Mouse (Mus musculus) liver, embryonic 14.5 days (tissue): ENCODE data around the gene Rcn1. TPM values are rescaled to one million over a fixed set of nuclear protein-coding genes. Genes with fewer than 3 reads are reported as not detected.

Experiments used
- ATAC-seq: fragments of 200-750 bp; cut with Nextera tagmentation; 2 replicates; pipeline ENCODE4 v1.8.0; 2017; ENCODE audit warnings: moderate number of reproducible peaks, mild to moderate bottlenecking, moderate library complexity; ENCODE audit not compliant: insufficient read depth
- DNase-seq, 3 experiments: peaks; one replicate each; pipeline ENCODE4 v3.0.0-alpha.2; 2012 to 2013; ENCODE audit warnings: low read depth in 3 of 3, low spot score in 3 of 3
- H3K27ac ChIP-seq: fragments of 300-500 bp; sonication (generic); 2 replicates; pipeline ENCODE4 v1.5.1; 2014; ENCODE audit warnings: moderate library complexity, mild to moderate bottlenecking, control low read depth, inconsistent platforms
- H3K27me3 ChIP-seq: fragments of 300-500 bp; sonication (generic); 2 replicates; pipeline ENCODE4 v1.6.1; 2014; ENCODE audit warnings: mild to moderate bottlenecking, low read length, moderate library complexity; ENCODE audit not compliant: control insufficient read depth, insufficient read depth
- H3K36me3 ChIP-seq: fragments of 300-500 bp; sonication (generic); replicated peaks from 2 replicates; pipeline ENCODE4 v1.6.1; 2014; ENCODE audit warnings: low read depth; ENCODE audit not compliant: control insufficient read depth, insufficient read depth
- H3K4me1 ChIP-seq, 2 experiments: fragments of 200-500 bp in 1 of 2; fragments of 300-500 bp in 1 of 2; sonication (generic) in 1 of 2; replicated peaks; 2 replicates each; pipeline ENCODE4 v1.6.1; 2012 to 2014; ENCODE audit warnings: antibody characterized with exemption in 1 of 2, inconsistent platforms in 1 of 2, low read length in 1 of 2; ENCODE audit not compliant: control insufficient read depth in 2 of 2, insufficient read depth in 2 of 2
- H3K4me2 ChIP-seq: fragments of 300-500 bp; sonication (generic); 2 replicates; pipeline ENCODE4 v1.6.1; 2014; ENCODE audit warnings: low read depth, mild to moderate bottlenecking, control low read depth, moderate library complexity
- H3K4me3 ChIP-seq, 2 experiments: fragments of 200-500 bp in 1 of 2; fragments of 300-500 bp in 1 of 2; sonication (generic) in 1 of 2; 2 replicates each; pipeline ENCODE4 v1.5.1; 2012 to 2014; ENCODE audit warnings: low read depth in 2 of 2, low read length in 2 of 2, mild to moderate bottlenecking in 2 of 2, control low read depth in 1 of 2, inconsistent platforms in 1 of 2, moderate library complexity in 1 of 2; ENCODE audit not compliant: insufficient read depth in 1 of 2
- H3K9ac ChIP-seq: fragments of 300-500 bp; sonication (generic); replicated peaks from 2 replicates; pipeline ENCODE4 v1.6.1; 2014; ENCODE audit warnings: mild to moderate bottlenecking, control low read depth, moderate library complexity
- H3K9me3 ChIP-seq: fragments of 300-500 bp; sonication (generic); 2 replicates; pipeline ENCODE4 v1.6.1; 2016; ENCODE audit warnings: low read length, mixed read lengths; ENCODE audit not compliant: control insufficient read depth
- CTCF ChIP-seq: IDR thresholded peaks from 2 replicates; pipeline ENCODE4 v1.5.1; 2016; ENCODE audit warnings: antibody characterized with exemption, low read depth, control low read depth
- EP300 ChIP-seq: IDR thresholded peaks from 2 replicates; pipeline ENCODE4 v1.6.1; 2016; ENCODE audit warnings: antibody characterized with exemption, low read depth
- WGBS: fragments of 180-500 bp; shearing (Covaris S2); extraction: QIAGEN DNeasy Blood & Tissue Kit; methylation state at CpG from one replicate; pipeline ENCODE4 v1.1.7; 2014; ENCODE audit not compliant: insufficient replicate concordance; 5-methylcytosine and 5-hydroxymethylcytosine counted together
- polyA plus RNA-seq, 2 experiments: library from polyadenylated mRNA; depleted of rRNA in 1 of 2; stranded (reverse) in 1 of 2; unstranded in 1 of 2; fragments of >200 nt; fragmentation: Nextera tagmentation in 1 of 2; extraction: Ambion mirVana in 1 of 2; gene quantifications; 2 replicates each; pipeline versions ENCODE4 v1.2.1 to v1.2.3; 2012 to 2014

The Rcn1 gene
- polyA plus RNA-seq, 2 experiments: 9.3 to 14.4 TPM

DNA sequence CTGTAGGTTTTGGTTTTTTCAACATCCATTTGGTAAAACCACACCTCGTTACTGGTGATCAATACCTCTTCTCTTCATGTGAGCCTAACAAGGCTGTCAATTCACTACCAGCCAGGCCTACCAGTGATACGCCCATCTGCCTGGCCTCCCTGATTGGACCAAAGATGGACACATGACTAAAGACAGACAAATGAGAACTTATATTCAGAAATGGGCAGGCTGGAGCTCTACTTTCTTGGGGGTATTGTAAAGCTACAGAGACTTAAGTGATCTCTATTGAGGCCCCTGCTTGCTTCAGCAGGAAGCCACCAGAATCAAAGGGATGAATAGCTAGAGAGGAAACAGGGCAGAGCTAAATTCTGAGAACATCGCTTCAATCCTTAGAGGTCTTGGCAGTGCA lies 41.1 kb downstream of the Rcn1 start:
- Histone ChIP-seq H3K9ac (no peak overlapping the region), H3K9me3 (no peaks in the 10 kb centered on the region), H3K4me3 (no peak overlapping the region), H3K36me3 (no peaks in the 10 kb centered on the region), H3K27ac (no peak overlapping the region), H3K4me1 (no peaks in the 10 kb centered on the region), H3K4me2 (no peak overlapping the region), H3K27me3 (no peaks in the 10 kb centered on the region)
- DNase-seq: no peak
- TF ChIP-seq CTCF: no peak
- no peak for ATAC-seq
- 62% methylated on average over 3 of the region's 3 CpGs for WGBS

DNA sequence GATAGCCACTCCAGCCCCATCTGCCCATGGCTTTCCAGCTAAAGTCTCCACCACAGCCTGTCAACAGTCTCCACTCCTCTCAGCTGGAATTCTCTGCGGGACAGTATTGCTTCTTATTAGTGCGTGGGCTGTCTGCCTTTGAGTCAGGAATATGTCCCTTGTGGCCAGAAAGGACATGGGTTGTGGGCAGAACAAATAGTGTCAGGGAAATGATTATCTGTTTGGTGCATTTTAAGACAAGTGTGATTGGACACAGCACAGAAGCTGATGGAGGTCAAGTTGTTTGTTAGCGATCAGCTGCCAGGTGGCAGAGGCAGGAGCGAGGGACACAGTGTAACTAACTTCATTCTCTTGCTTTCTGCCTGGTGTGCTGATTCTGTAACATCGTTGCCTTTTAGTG lies 42.3 kb downstream of the Rcn1 start:
- ATAC-seq: no peak
- no peak for TF ChIP-seq EP300
- TF ChIP-seq CTCF: no peak
- Histone ChIP-seq H3K4me3 (no peak overlapping the region), H3K9me3 (no peaks in the 10 kb centered on the region), H3K36me3 (no peaks in the 10 kb centered on the region), H3K4me1 (no peaks in the 10 kb centered on the region), H3K27me3 (no peaks in the 10 kb centered on the region), H3K27ac (no peak overlapping the region), H3K9ac (no peak overlapping the region), H3K4me2 (no peak overlapping the region)
- DNase-seq: no peak
- WGBS: 54% methylated on average over 5 of the region's 5 CpGs

DNA sequence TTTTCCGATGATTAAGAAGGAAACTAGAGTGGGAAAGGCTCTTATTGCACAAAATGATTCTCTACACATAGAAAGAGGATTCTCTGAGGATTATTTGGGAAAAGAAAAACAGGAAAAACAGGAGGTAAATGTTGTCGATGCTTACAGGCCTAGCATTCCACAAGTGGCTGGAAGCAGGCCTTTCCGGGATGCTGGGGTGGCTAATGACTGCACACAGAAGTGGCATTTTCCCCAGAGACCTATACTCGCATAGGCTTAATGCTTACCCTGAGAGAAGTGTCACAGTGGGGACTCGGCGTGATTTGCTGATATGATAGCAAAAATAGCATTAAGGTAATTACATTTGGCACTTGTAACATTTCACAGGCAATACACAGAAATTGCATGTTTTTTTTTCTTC lies 50.2 kb downstream of the Rcn1 start:
- no peak overlapping the region for H3K4me3 ChIP-seq
- no peak overlapping the region for H3K27ac ChIP-seq
- H3K27me3 ChIP-seq: no peaks in the 10 kb centered on the region
- no peaks in the 10 kb centered on the region for H3K9me3 ChIP-seq
- H3K4me1 ChIP-seq: no peaks in the 10 kb centered on the region
- no peak overlapping the region for H3K4me2 ChIP-seq
- no peak overlapping the region for H3K9ac ChIP-seq
- no peak for ATAC-seq
- WGBS: 65% methylated on average over 6 of the region's 6 CpGs
- DNase-seq: no peak
- TF ChIP-seq EP300: no peak
- no peaks in the 10 kb centered on the region for H3K36me3 ChIP-seq

DNA sequence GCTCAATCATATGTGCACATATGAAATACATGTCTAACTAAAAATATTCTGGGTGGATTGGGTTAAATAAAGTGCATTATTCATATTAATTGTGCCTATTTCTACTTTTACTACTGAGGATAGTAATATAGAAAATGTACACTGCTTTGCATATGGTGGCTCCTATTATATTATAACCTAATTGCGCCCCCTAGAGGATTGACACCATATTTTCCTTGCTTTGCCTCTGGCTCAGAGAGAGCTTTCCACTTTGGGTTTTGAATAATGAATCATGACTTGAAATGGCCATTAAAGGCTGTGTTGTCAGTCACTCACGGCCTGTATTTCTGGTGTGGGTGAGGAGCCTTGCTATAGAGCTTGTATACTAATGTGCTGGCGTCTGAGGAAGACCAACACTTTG lies 59.1 kb downstream of the Rcn1 start:
- WGBS: 30% methylated on average over 3 of the region's 3 CpGs
- no peak overlapping the region for H3K27ac ChIP-seq
- ATAC-seq: no peak
- no peaks in the 10 kb centered on the region for H3K4me1 ChIP-seq
- no peak overlapping the region for H3K4me3 ChIP-seq
- no peak overlapping the region for H3K4me2 ChIP-seq
- DNase-seq: no peak
- no peaks in the 10 kb centered on the region for H3K9me3 ChIP-seq
- no peak overlapping the region for H3K9ac ChIP-seq
- H3K36me3 ChIP-seq: no peaks in the 10 kb centered on the region
- TF ChIP-seq EP300 (no peak), CTCF (peak; percentile 50; the same call in 1 of the 2 replicates)
- H3K27me3 ChIP-seq: no peaks in the 10 kb centered on the region

DNA sequence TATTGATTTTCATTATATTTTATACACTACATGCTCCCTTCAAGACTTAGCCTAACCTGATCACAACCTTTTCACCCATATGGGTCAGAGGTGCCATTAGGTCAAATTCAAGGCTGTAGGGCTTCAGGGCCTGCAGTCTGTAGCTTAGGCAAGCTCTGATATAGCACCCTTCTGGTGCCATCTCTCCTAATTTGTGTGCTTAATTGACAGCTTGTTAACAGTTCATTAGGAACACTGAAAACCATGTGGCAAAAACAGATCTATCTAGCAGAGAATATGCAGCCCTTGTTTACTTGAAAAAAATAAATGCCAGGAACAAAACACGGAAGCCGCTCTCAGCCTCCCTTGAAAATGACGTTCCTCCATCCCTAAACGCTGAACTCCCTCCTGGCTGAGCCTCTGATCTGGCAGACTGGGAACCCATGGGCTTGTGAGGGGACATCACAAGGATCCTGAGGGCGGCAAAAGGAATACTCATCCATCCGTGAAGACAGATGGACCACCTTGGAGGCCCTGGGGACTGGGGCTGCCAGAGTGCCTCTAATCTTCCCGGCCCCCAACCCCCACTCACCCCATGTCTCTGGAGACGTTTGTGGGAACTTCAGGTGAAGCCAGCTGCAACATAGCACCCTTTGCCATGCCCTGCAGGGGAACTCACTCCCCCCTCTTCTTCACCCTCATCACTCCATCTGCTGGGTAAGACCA lies 61.8 kb downstream of the Rcn1 start:
- H3K27me3 ChIP-seq: no peaks in the 10 kb centered on the region
- no peak overlapping the region for H3K4me2 ChIP-seq
- H3K9me3 ChIP-seq: no peaks in the 10 kb centered on the region
- H3K27ac ChIP-seq: no peak overlapping the region
- no peaks in the 10 kb centered on the region for H3K4me1 ChIP-seq
- DNase-seq: no peak
- no peak for ATAC-seq
- TF ChIP-seq CTCF: no peak
- TF ChIP-seq EP300: no peak
- no peak overlapping the region for H3K4me3 ChIP-seq
- H3K36me3 ChIP-seq: no peaks in the 10 kb centered on the region
- no peak overlapping the region for H3K9ac ChIP-seq
- 34% methylated on average over 8 of the region's 8 CpGs for WGBS
